Mouse (Mus musculus) natural killer cell, adult 2 months (primary cell): ENCODE measurements around the gene Cemip.
A peak's percentile ranks its signal among the peaks of the same experiment; 100 is the strongest.

Experiments used
- DNase-seq, 2 experiments: peaks; one replicate each; pipeline ENCODE4 v3.0.0; 2022; ENCODE audit warnings: low spot score in 2 of 2

Gene Cemip

GRCm38 (mm10) chr7:83966047-83966818 is 120.1 kb downstream of the Cemip start:
- DNase-seq: no peak

- no peak for DNase-seq
Measured at GRCm38 (mm10) chr7:83965181-83965580, 121.1 kb downstream of the Cemip start.

GRCm38 (mm10) chr7:83952511-83952910 is 133.8 kb downstream of the Cemip start:
- no peak for DNase-seq

GRCm38 (mm10) chr7:83951327-83951726 is 135.0 kb downstream of the Cemip start:
- DNase-seq: no peak

- DNase-seq: no peak
Measured at GRCm38 (mm10) chr7:83949662-83950061, 136.6 kb downstream of the Cemip start.

GRCm38 (mm10) chr7:83948743-83949142 is 137.6 kb downstream of the Cemip start:
- no peak for DNase-seq

- no peak for DNase-seq
Measured at GRCm38 (mm10) chr7:83941701-83942101, 144.6 kb downstream of the Cemip start.

- no peak for DNase-seq
Measured at GRCm38 (mm10) chr7:83940136-83940535, 146.2 kb downstream of the Cemip start.

GRCm38 (mm10) chr7:83939017-83939721 is 147.1 kb downstream of the Cemip start:
- no peak for DNase-seq

- DNase-seq: no peak
Measured at GRCm38 (mm10) chr7:83921637-83922036, 164.7 kb downstream of the Cemip start.

- no peak for DNase-seq
Measured at GRCm38 (mm10) chr7:83920241-83920640, 166.1 kb downstream of the Cemip start.

GRCm38 (mm10) chr7:83914566-83914965 is 171.7 kb downstream of the Cemip start:
- DNase-seq: peak; percentile 42 to 56

- no peak for DNase-seq
Measured at GRCm38 (mm10) chr7:83913995-83914394, 172.3 kb downstream of the Cemip start.

- DNase-seq: no peak
Measured at GRCm38 (mm10) chr7:83913405-83913932, 172.8 kb downstream of the Cemip start.

GRCm38 (mm10) chr7:83911909-83912308 is 174.4 kb downstream of the Cemip start:
- DNase-seq: no peak

- DNase-seq: no peak
Measured at GRCm38 (mm10) chr7:83904831-83905230, 181.5 kb downstream of the Cemip start.

- DNase-seq: no peak
Measured at GRCm38 (mm10) chr7:83902296-83903145, 183.8 kb downstream of the Cemip start.

GRCm38 (mm10) chr7:83901425-83901824 is 184.9 kb downstream of the Cemip start:
- DNase-seq: no peak

- no peak for DNase-seq
Measured at GRCm38 (mm10) chr7:83900519-83900918, 185.8 kb downstream of the Cemip start.

GRCm38 (mm10) chr7:83898267-83898666 is 188.0 kb downstream of the Cemip start:
- DNase-seq: no peak

- no peak for DNase-seq
Measured at GRCm38 (mm10) chr7:83896077-83896740, 190.1 kb downstream of the Cemip start.
